Comparison of ENCODE assay signal across 24 mouse cellular contexts in genomic region chr2:79892829-79893228, GRCm38 (mm10).
A peak's percentile ranks its signal among the peaks of the same experiment; 100 is the strongest.
DNase-seq lines count a peak whose midpoint lies in the region; ATAC-seq lines count a peak whose summit lies in the region.
"Had no signal": no experiment of that assay in that cellular context is flagged by ENCODE, and none has a peak within 500 bp of the region (broad histone marks: within the 10 kb centered on the region; RNA-seq: fewer than 3 reads in every experiment).

No protein-coding gene starts in this region.

- 80% methylated on average over 1 of the region's 1 CpGs for WGBS in kidney, embryonic 15.5 days
- WGBS in forebrain, embryonic 15.5 days = 86% methylated on average over 1 of the region's 1 CpGs

- H3K36me3 ChIP-seq in kidney, embryonic 15.5 days = no peaks in the 10 kb centered on the region
- H3K36me3 ChIP-seq in forebrain, embryonic 15.5 days = no peaks in the 10 kb centered on the region
- H3K36me3 ChIP-seq: embryonic facial prominence, embryonic 15.5 days; heart, embryonic 10.5 days; hindbrain, embryonic 12.5 days; limb, embryonic 12.5 days had no signal

- H3K4me2 ChIP-seq in kidney, embryonic 15.5 days = no peak overlapping the region
- H3K4me2 ChIP-seq in forebrain, embryonic 15.5 days (replicated peaks) = no peak overlapping the region
- H3K4me2 ChIP-seq: embryonic facial prominence, embryonic 15.5 days; hindbrain, embryonic 12.5 days; limb, embryonic 12.5 days; lung, embryonic 14.5 days had no signal

- H3K9me3 ChIP-seq in kidney, embryonic 15.5 days (replicated peaks) = no peaks in the 10 kb centered on the region
- H3K9me3 ChIP-seq in forebrain, embryonic 15.5 days = no peaks in the 10 kb centered on the region
- H3K9me3 ChIP-seq: embryonic facial prominence, embryonic 15.5 days; heart, embryonic 10.5 days; hindbrain, embryonic 12.5 days; limb, embryonic 12.5 days had no signal

- H3K4me1 ChIP-seq in kidney, embryonic 15.5 days = no peaks in the 10 kb centered on the region
- no peaks in the 10 kb centered on the region for H3K4me1 ChIP-seq in forebrain, embryonic 15.5 days
- H3K4me1 ChIP-seq: embryonic facial prominence, embryonic 15.5 days; hindbrain, embryonic 12.5 days; limb, embryonic 12.5 days had no signal

- peak; percentile 14 for DNase-seq in kidney, adult 9 months
- DNase-seq in CD4-positive, CD25-positive, alpha-beta regulatory T cell, adult 2 months (ENCODE audit: low read depth, low spot score) = peak; percentile 1
- peak; percentile 18 for DNase-seq in fibroblast of lung, adult 2 months (ENCODE audit: low read depth)
- DNase-seq in thymus, adult 18-20 months = no peak
- DNase-seq in frontal cortex, postnatal 10 days (ENCODE audit: low spot score in 2 of 2) = no peak
- DNase-seq: adrenal gland, postnatal 25 days; cerebellum, adult 8-10 months; cerebellum, postnatal 36 days; gastrocnemius, postnatal 36 days; heart, postnatal 14 days; kidney, adult 11 months; kidney, postnatal 14 days; lung, embryonic 14.5 days; thymus, postnatal 14 days had no signal

- no peak overlapping the region for H3K9ac ChIP-seq in kidney, embryonic 15.5 days
- H3K9ac ChIP-seq in forebrain, embryonic 15.5 days (replicated peaks) = no peak overlapping the region
- H3K9ac ChIP-seq: embryonic facial prominence, embryonic 15.5 days; hindbrain, embryonic 12.5 days; limb, embryonic 12.5 days; liver, embryonic 14.5 days; lung, embryonic 14.5 days had no signal

- no peak overlapping the region for H3K4me3 ChIP-seq in kidney, embryonic 15.5 days (replicated peaks)
- no peak overlapping the region for H3K4me3 ChIP-seq in forebrain, embryonic 15.5 days
- H3K4me3 ChIP-seq: embryonic facial prominence, embryonic 15.5 days; heart, embryonic 10.5 days; hindbrain, embryonic 12.5 days; layer of hippocampus, adult 2 months; limb, embryonic 12.5 days had no signal

- no peak for ATAC-seq in kidney, embryonic 15.5 days (replicated peaks; ENCODE audit: low FRiP score)
- 0 out of 2 replicates have a peak, but pooled peaks have one; percentile 34 for ATAC-seq in megakaryocyte-erythroid progenitor cell, adult 5-6 weeks (replicated peaks; ENCODE audit: low FRiP score, low TSS enrichment, poor library complexity, severe bottlenecking)
- no peak for ATAC-seq in forebrain, embryonic 15.5 days (replicated peaks)
- ATAC-seq: activated CD4-positive, CD25-positive, alpha-beta regulatory T cell, adult 4 months had no signal

- H3K27ac ChIP-seq in kidney, embryonic 15.5 days = no peak overlapping the region
- H3K27ac ChIP-seq in forebrain, embryonic 15.5 days (replicated peaks) = no peak overlapping the region
- H3K27ac ChIP-seq: embryonic facial prominence, embryonic 15.5 days; heart, embryonic 10.5 days; hindbrain, embryonic 12.5 days; limb, embryonic 12.5 days; liver, embryonic 14.5 days had no signal

- no peaks in the 10 kb centered on the region for H3K27me3 ChIP-seq in kidney, embryonic 15.5 days
- no peaks in the 10 kb centered on the region for H3K27me3 ChIP-seq in forebrain, embryonic 15.5 days
- H3K27me3 ChIP-seq: embryonic facial prominence, embryonic 15.5 days; hindbrain, embryonic 12.5 days; limb, embryonic 12.5 days had no signal

Comparison
In these comparisons a context has a peak if more than half of its experiments do, and no peak if none do; other contexts are left out.
1. DNase-seq: peak in kidney, adult 9 months (single experiment), CD4-positive, CD25-positive, alpha-beta regulatory T cell, adult 2 months (single experiment) and fibroblast of lung, adult 2 months (single experiment); none in thymus, adult 18-20 months (0 of 2) and frontal cortex, postnatal 10 days (0 of 2).